Mouse (Mus musculus) heart, embryonic 16.5 days (tissue): ENCODE results near the gene Rxfp4. TPM values are rescaled to one million over a fixed set of nuclear protein-coding genes. Genes with fewer than 3 reads are reported as not detected.

Source experiments
- ATAC-seq: fragments of 200-750 bp; cut with Nextera tagmentation; replicated peaks from 2 replicates; pipeline ENCODE4 v1.8.0; 2017; ENCODE audit warnings: moderate number of reproducible peaks; ENCODE audit not compliant: insufficient read depth, low FRiP score; ENCODE audit errors: extremely low read depth
- H3K27ac ChIP-seq: fragments of 300-500 bp; sonication (generic); 2 replicates; pipeline ENCODE4 v1.5.1; 2014; ENCODE audit warnings: mild to moderate bottlenecking, low read length, control low read depth, moderate library complexity
- H3K27me3 ChIP-seq: fragments of 300-500 bp; sonication (generic); 2 replicates; pipeline ENCODE4 v1.6.1; 2014; ENCODE audit warnings: low read length, mixed read lengths; ENCODE audit not compliant: control insufficient read depth, insufficient read depth
- H3K36me3 ChIP-seq: fragments of 300-500 bp; sonication (generic); 2 replicates; pipeline ENCODE4 v1.6.1; 2014; ENCODE audit not compliant: control insufficient read depth, insufficient read depth
- H3K4me1 ChIP-seq: fragments of 300-500 bp; sonication (generic); 2 replicates; pipeline ENCODE4 v1.6.1; 2014; ENCODE audit warnings: low read length, mixed read lengths; ENCODE audit not compliant: control insufficient read depth, insufficient read depth
- H3K4me2 ChIP-seq: fragments of 300-500 bp; sonication (generic); 2 replicates; pipeline ENCODE4 v1.6.1; 2014; ENCODE audit warnings: low read depth, mild to moderate bottlenecking, control low read depth, low read length
- H3K4me3 ChIP-seq: fragments of 300-500 bp; sonication (generic); 2 replicates; pipeline ENCODE4 v1.5.1; 2014; ENCODE audit warnings: mild to moderate bottlenecking, control low read depth, low read length
- H3K9ac ChIP-seq: fragments of 300-500 bp; sonication (generic); 2 replicates; pipeline ENCODE4 v1.6.1; 2014; ENCODE audit warnings: low read length, control low read depth
- H3K9me3 ChIP-seq: fragments of 300-500 bp; sonication (generic); replicated peaks from 2 replicates; pipeline ENCODE4 v1.6.1; 2016; ENCODE audit warnings: low read length; ENCODE audit not compliant: control insufficient read depth
- WGBS: fragments of 180-500 bp; shearing (Covaris S2); extraction: QIAGEN DNeasy Blood & Tissue Kit; methylation state at CpG from one replicate; pipeline ENCODE4 v1.1.7; 2014; 5-methylcytosine and 5-hydroxymethylcytosine counted together
- polyA plus RNA-seq: library from polyadenylated mRNA; unstranded; fragments of >200 nt; fragmentation: Nextera tagmentation; extraction: Ambion mirVana; gene quantifications from 2 replicates; pipeline ENCODE4 v1.2.1, GENCODE M21; 2015

Gene Rxfp4
- polyA plus RNA-seq, 1 experiment from 2014 or later = not detected

DNA sequence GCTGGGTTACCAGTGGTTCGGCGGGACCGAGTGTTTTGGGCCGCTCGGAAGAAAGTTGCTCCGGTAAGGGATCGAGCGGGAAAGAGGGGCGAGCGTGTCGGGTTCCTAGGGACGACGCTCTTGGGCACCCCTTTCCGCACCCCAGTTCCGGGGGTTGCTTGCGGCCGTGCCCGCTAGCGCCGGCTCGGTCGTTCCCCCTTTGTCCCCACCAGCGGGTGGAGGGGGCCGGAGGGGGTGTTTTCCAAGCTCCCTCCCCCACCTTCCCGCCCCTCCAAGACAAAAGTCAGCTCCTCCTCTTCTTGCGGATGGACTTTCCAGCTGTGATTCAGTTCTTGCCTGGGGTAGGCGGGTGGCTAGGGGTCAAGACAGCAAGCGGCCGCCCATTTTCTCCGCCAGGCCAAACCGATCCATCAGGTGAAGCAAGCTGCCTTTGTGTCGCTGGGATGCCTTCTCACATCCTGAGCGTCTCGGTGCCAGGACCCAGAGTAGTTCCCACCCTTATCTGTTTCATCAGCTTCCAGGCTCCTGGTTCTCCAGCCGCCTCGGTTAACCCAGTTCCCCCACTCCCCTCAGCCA, 31.3 kb downstream of the Rxfp4 start:
- Histone ChIP-seq H3K4me3 (peak overlapping the region; percentile 91), H3K9me3 (no peaks in the 10 kb centered on the region), H3K4me1 (peaks cover 62% of the 10 kb centered on the region), H3K27ac (peak overlapping the region; percentile 98), H3K27me3 (no peaks in the 10 kb centered on the region), H3K4me2 (peak overlapping the region; percentile 96), H3K36me3 (no peaks in the 10 kb centered on the region), H3K9ac (peak overlapping the region; percentile 98)
- peak; percentile 20 for ATAC-seq
- under 1% methylated on average over 36 of the region's 36 CpGs for WGBS

DNA sequence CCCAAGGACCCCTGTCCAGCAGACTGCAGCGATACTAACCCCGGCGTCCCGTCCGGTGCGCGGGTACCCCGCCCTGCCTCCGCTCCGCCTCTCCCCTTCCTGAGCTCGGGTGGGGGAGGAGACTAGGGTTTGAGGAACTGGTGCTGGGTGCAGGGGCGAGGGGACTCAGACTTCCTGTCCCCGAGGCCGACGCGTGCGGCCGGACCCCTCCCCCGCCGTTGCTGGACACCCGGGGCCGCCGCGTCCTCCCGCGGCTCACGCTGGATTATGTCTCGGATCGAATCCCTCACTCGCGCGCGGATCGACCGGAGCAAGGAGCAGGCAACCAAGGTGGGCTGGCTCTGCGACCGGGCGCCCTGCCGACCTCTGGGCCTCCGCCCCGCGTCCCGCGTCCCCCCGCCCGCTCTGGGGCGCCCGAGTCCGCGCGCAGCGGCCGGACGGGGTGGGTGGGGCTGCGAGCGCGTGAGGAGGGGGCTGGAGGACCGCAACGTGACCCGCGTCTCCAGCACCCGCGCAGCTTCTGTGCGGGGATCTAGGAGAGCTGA, 31.9 kb downstream of the Rxfp4 start:
- under 1% methylated on average over 58 of the region's 64 CpGs for WGBS
- Histone ChIP-seq H3K9ac (peak overlapping the region; percentile 98), H3K9me3 (no peaks in the 10 kb centered on the region), H3K4me1 (peaks cover 60% of the 10 kb centered on the region), H3K4me2 (peak overlapping the region; percentile 96), H3K27ac (peak overlapping the region; percentile 98), H3K4me3 (peak overlapping the region; percentile 91), H3K27me3 (no peaks in the 10 kb centered on the region), H3K36me3 (no peaks in the 10 kb centered on the region)
- peak; percentile 79 for ATAC-seq

GRCm38 (mm10) chr3:88620146-88620991, 32.6 kb downstream of the Rxfp4 start:
- no peaks in the 10 kb centered on the region for H3K9me3 ChIP-seq
- H3K27me3 ChIP-seq = no peaks in the 10 kb centered on the region
- H3K27ac ChIP-seq = peak overlapping the region; percentile 98
- peak overlapping the region; percentile 96 for H3K4me2 ChIP-seq
- H3K9ac ChIP-seq = peak overlapping the region; percentile 98
- no peaks in the 10 kb centered on the region for H3K36me3 ChIP-seq
- H3K4me3 ChIP-seq = peak overlapping the region; percentile 91
- no peak for ATAC-seq
- 14% methylated on average over 15 of the region's 15 CpGs for WGBS
- peaks cover 56% of the 10 kb centered on the region for H3K4me1 ChIP-seq

- peak overlapping the region; percentile 98 for H3K9ac ChIP-seq
- peak overlapping the region; percentile 98 for H3K27ac ChIP-seq
- peaks cover 48% of the 10 kb centered on the region for H3K4me1 ChIP-seq
- peak overlapping the region; percentile 96; the same call in 1 of the 2 replicates for H3K4me2 ChIP-seq
- 38% methylated on average over 9 of the region's 9 CpGs for WGBS
- no peaks in the 10 kb centered on the region for H3K36me3 ChIP-seq
- no peaks in the 10 kb centered on the region for H3K9me3 ChIP-seq
- H3K27me3 ChIP-seq = no peaks in the 10 kb centered on the region
- 0 out of 2 replicates have a peak, but pooled peaks have one; percentile 12 for ATAC-seq
- no peak overlapping the region for H3K4me3 ChIP-seq
These were observed 33.5 kb downstream of the Rxfp4 start for GRCm38 (mm10) chr3:88619113-88620097.

DNA sequence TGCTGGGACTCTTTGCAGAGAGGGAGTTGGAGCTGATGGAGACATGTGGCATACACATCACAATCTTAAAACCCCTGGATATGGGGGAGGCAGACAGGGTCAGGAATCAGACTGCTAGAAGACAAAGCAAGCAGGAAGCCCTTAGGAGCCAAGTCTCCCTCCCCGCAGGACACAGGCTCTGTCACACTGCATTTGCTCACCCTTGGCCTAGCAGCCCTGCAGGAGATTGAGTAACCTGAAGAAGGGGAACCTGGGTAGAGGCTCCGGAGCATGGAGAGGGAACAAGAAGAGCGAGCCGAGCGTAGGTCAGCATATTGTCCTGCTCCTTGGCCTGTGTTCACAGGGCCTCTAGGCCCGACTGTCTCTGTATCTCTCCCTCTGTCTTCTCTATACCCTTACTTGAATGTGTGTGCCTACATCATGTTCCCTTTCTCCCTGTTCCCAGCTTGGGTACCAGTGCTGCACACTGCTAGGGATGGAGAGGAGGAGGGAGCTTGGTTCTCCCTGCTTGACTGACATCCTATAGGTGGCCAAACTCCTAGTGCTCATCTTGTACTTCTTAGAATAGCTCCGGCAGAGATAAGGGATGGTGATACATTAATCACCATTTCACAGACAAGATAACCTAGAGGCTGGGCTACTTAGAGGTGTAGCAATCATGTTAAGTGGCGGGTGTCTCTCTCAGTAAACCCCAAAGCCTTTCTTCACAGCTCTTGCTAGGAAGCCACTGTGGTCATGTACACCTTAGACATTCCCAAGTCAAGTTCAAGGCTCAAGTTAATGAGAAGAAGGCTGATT, 34.7 kb downstream of the Rxfp4 start:
- no peaks in the 10 kb centered on the region for H3K36me3 ChIP-seq
- 62% methylated on average over 8 of the region's 8 CpGs for WGBS
- H3K4me1 ChIP-seq = peaks cover 38% of the 10 kb centered on the region
- peak overlapping the region; percentile 5; the same call in 1 of the 2 replicates for H3K4me3 ChIP-seq
- peak overlapping the region; percentile 61; the same call in 1 of the 2 replicates for H3K27ac ChIP-seq
- H3K4me2 ChIP-seq = peak overlapping the region; percentile 26
- ATAC-seq = no peak
- no peaks in the 10 kb centered on the region for H3K9me3 ChIP-seq
- no peak overlapping the region for H3K9ac ChIP-seq
- no peaks in the 10 kb centered on the region for H3K27me3 ChIP-seq

GRCm38 (mm10) chr3:88616951-88617500, 35.9 kb downstream of the Rxfp4 start:
- no peaks in the 10 kb centered on the region for H3K9me3 ChIP-seq
- H3K27me3 ChIP-seq = no peaks in the 10 kb centered on the region
- H3K27ac ChIP-seq = peak overlapping the region; percentile 77
- ATAC-seq = no peak
- peaks cover 38% of the 10 kb centered on the region for H3K4me1 ChIP-seq
- WGBS = 74% methylated on average over 3 of the region's 3 CpGs
- H3K9ac ChIP-seq = peak overlapping the region; percentile 53; the same call in 1 of the 2 replicates
- H3K36me3 ChIP-seq = no peaks in the 10 kb centered on the region
- H3K4me3 ChIP-seq = peak overlapping the region; percentile 22
- H3K4me2 ChIP-seq = peak overlapping the region; percentile 47

DNA sequence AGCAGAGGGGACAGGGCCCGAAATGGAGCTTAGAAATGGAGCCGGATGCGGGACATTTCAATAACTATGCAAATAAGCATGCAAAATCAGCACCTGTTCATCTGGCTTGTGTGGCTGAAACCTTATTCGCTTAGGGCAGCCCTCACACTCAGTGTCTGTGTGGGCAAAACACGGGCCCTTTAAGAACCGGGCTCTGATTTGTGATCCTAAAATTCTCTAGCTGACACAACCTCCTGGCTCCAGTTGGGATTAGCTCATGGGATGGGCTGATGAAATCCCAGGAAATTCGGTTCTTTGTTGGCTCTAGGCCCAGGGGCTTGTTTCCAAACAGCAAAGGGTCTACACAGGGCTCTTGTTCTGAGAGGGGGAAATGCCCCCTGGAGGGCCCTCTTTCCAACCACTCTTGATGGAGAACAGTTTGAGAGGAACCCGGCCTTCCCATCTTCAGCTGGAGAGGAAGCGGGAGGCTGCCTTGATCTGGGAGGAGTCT, 37.0 kb downstream of the Rxfp4 start:
- 0 out of 2 replicates have a peak, but pooled peaks have one; percentile 7 for ATAC-seq
- Histone ChIP-seq H3K9ac (peak overlapping the region; percentile 53), H3K9me3 (no peaks in the 10 kb centered on the region), H3K4me3 (peak overlapping the region; percentile 22), H3K27ac (peak overlapping the region; percentile 77), H3K4me1 (peaks cover 38% of the 10 kb centered on the region), H3K27me3 (no peaks in the 10 kb centered on the region), H3K4me2 (peak overlapping the region; percentile 47), H3K36me3 (no peaks in the 10 kb centered on the region)
- 40% methylated on average over 9 of the region's 9 CpGs for WGBS
